Mouse (Mus musculus): ENCODE results near the gene Icam1.

GRCm38 (mm10) chr9:21007313-21007952 lies 8.4 kb upstream of the Icam1 start:
- TF ChIP-seq CTCF (IDR thresholded peaks at IDR 0.05; ENCODE audit: low read depth, low read length) (no peak), POLR2AphosphoS5 (IDR thresholded peaks at IDR 0.05; ENCODE audit: insufficient replicate concordance, low read depth, low read length) (no peak)

Data from G1E (cell line).